Mouse (Mus musculus): ENCODE data around the gene Slc10a1.

Gene Slc10a1

DNA sequence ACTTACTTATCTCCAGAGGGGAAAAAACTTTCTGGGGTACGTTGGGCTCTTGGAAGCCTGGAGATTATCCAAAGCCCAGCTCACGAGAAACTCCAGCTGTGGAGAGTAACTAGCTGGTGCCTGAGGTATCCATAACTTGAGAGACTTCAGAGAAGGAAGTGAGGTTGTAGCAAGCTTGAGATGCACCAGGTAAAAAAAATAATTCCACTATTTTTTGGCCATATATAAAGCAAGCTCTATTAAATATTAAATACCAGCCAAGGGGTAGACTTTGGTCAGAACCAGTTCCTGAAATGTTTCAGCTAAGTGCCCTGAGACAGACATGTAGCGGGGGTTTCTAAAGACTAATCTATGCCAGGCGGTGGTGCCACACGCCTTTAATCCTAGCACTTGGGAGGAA, at the start of gene Slc10a1:
Gene Slc10a1 (minus strand): TSS at position 101 of the 400 bp plus-strand sequence.
- no peak for DNase-seq (ENCODE audit: low read depth, low spot score)

DNA sequence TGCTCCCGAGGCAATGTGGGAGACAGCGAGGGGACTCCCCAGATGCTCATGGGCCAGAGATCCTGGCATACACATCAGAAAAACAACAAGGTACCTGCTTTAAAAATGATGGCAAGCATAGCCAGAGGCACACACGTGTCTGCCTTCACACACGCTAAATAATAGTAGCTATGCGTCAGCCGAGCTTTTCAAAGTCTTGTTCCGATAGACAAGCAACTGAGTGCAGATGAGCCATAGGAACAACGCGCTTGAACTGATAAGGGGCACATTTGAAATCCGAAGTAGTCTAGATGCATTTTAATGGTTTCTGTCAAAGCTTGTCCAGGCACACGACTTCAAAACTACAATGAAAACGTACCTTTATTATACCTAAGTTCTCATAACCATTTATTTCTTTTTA, 49.1 kb upstream of the Slc10a1 start:
- DNase-seq (ENCODE audit: low read depth, low spot score), result no peak

- DNase-seq (ENCODE audit: low read depth, low spot score), result no peak
Measured at GRCm38 (mm10) chr12:81013496-81013895, 45.0 kb upstream of the Slc10a1 start.

GRCm38 (mm10) chr12:81011994-81012393, 43.5 kb upstream of the Slc10a1 start:
- DNase-seq (ENCODE audit: low read depth, low spot score), result no peak

DNA sequence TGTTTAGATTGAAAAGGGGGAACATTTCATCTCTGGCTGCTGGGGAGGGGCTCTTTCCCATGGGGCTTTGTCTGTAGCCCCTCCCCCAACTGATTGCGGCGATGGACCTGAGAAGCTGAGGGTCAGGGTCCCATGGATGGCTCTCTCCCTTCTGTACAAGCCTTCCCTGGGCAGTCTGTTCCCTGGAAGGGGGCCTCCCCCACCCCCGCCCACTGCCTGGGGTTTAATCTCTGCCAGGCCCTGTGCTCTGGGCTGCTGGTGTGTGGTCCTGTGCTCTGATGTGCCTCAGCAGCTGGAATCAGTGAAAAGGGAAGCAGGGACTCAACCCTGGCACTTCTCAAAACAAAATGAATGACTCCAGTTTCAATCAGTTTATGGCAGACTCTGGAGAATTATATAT, 41.3 kb upstream of the Slc10a1 start:
- DNase-seq (ENCODE audit: low read depth, low spot score), result peak; percentile 28

DNA sequence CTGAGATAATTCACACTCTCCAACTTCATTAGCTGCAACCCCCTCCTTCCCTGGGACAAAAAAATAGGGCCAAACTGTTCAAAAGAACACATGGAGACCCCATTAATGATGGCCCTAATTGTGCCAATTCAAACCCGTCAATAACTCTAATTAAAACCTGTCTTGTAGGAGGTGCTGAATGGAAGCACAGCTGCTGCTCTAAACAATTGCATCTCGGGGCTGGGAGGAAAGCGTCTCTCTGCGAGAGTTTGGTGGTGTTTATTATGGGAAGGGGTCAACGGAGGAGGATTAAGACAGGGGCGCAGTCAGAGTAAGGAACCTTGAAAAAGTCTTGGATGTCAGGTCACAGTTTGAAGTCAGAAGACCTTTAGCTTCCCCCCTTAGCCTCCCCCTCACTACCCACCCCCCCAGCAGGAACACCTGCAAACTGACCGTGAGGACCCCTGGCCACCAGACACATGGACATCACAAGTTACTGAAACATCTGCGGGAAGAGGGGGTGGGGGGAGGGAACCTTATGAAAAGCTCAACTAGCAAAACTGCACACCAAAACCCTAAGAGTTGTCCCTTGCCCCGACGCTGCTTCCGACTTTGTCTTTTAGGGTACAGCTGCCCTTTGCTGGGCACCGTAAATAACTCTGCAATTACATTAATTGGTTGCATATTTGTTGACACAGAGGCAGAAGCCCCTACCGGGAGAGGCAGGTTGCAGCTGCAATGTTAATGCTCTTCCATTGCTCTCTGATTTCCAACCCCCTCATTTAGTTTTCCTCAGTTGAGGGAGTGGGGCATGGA, 34.5 kb upstream of the Slc10a1 start:
- DNase-seq (ENCODE audit: low read depth, low spot score), result peak; percentile 23

- no peak for DNase-seq (ENCODE audit: low read depth, low spot score)
Measured at GRCm38 (mm10) chr12:81000924-81001323, 32.4 kb upstream of the Slc10a1 start.

- peak; percentile 74 for DNase-seq (ENCODE audit: low read depth, low spot score)
Measured at GRCm38 (mm10) chr12:80998528-80999221, 30.2 kb upstream of the Slc10a1 start.

DNA sequence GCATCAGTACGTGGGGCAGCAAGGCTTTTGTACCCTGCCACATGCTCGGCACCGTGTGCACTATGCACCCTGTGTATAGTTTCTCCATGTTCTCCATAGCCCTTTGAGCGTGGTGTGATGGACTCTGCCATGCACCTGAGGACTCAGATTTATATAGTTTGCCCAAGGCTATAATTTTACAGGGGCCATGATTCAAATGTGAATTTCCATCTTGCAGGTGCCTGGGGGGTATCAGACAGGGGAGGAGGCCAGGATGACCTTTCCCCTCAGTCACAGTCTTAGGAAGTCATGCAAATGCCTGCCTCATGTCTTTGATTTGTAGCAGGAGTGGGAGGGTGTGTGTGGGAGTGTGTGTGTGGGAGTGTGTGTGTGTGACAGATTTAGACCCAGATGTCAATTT, 29.1 kb upstream of the Slc10a1 start:
- DNase-seq (ENCODE audit: low read depth, low spot score), result no peak

DNA sequence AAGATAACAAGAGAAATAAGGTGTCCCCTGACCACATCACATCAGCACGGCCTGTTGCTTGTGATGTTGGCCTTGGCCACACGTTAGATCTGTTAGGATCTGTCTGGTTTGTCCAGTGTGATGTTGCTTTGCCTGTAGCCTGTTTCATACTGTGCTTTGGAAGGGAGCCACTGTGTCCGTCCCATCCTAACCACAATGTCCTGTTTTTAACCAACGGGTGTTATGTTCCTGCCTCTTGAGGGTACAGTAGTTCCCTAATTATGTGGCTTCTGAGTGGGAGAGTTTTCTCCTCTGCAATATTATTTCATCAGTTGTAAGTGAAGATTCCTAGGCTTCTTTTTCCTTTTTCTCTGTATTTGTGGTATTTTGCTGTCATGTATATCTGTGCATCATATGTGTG, 26.8 kb upstream of the Slc10a1 start:
- no peak for DNase-seq (ENCODE audit: low read depth, low spot score)

GRCm38 (mm10) chr12:80993773-80994172, 25.3 kb upstream of the Slc10a1 start:
- DNase-seq (ENCODE audit: low read depth, low spot score), result no peak

- DNase-seq (ENCODE audit: low read depth, low spot score), result no peak
Measured at GRCm38 (mm10) chr12:80992540-80993122, 24.1 kb upstream of the Slc10a1 start.

- DNase-seq (ENCODE audit: low read depth, low spot score), result no peak
Measured at GRCm38 (mm10) chr12:80991806-80992205, 23.3 kb upstream of the Slc10a1 start.

- DNase-seq (ENCODE audit: low read depth, low spot score), result no peak
Measured at GRCm38 (mm10) chr12:80990901-80991445, 22.5 kb upstream of the Slc10a1 start.

DNA sequence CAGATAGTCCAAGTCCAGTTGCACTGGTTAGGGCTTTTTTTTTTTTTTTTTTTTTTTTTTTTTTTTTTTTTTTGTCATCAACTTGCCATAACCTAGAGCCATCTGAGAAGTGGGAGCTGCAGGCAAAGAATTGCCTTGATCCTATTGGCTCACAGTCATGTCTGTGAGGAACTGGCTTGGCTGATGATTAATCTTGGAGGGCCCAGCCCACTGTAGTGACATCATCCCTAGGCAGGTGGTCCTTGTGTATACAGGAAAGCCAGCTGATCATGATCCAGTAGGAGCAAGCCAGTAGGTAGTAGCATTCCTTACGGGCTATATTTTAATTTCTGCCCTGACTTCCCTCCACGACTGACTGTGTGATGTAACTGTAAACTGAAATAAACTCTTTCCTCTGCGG, 19.8 kb upstream of the Slc10a1 start:
- no peak for DNase-seq (ENCODE audit: low read depth, low spot score)

DNA sequence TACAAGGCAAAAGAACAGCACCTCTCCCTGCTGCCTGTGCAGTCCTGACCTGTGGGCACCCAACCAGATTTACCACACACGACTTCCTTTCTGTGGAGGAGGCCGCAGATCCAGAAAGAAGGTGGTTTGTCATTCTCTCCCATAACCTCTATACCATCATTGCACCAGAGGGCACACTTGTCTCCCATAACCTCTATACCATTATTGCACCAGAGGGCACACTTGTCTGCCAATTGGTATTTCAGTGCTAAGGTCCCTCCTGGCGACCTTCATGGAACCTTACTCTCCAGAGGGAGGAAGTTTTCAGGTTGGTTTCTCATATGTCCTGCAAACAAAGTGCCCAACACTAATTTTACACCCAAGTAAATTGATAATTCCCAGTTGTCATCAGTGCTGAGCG, 18.1 kb upstream of the Slc10a1 start:
- no peak for DNase-seq (ENCODE audit: low read depth, low spot score)

GRCm38 (mm10) chr12:80983695-80984094, 15.2 kb upstream of the Slc10a1 start:
- no peak for DNase-seq (ENCODE audit: low read depth, low spot score)

DNA sequence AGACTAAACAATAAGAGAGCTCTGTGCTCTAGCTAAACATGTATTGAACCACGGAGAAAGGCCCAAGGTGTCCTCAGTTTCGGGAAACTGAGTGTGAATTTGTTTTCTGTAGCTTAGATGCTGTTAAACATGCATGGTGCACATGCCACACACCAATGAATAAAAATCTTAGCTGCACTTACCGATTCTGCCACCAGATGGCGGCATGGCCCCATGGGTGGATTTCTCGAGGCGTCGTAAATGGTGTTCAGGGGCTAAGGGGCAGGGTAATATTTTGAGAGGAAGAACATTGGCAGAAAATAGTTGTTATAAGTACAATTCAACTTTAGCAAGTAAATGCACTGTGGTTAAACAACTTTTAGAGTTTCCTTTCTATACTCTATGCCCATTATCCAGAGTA, 13.8 kb upstream of the Slc10a1 start:
- peak; percentile 78 for DNase-seq (ENCODE audit: low read depth, low spot score)

- no peak for DNase-seq (ENCODE audit: low read depth, low spot score)
Measured at GRCm38 (mm10) chr12:80975939-80976671, 7.6 kb upstream of the Slc10a1 start.

- DNase-seq (ENCODE audit: low read depth, low spot score), result no peak
Measured at GRCm38 (mm10) chr12:80971756-80972155, 3.3 kb upstream of the Slc10a1 start.

GRCm38 (mm10) chr12:80970181-80970705, 1.7 kb upstream of the Slc10a1 start:
- DNase-seq (ENCODE audit: low read depth, low spot score), result no peak

Measured in mesoderm, embryonic 11.5 days (tissue).